Mouse (Mus musculus): Measurements from ENCODE around the gene Slc9a3. TPM values are rescaled to one million over a fixed set of nuclear protein-coding genes. Genes with fewer than 3 reads are reported as not detected.

Gene Slc9a3
- polyA plus RNA-seq, 1 experiment from 2014 or later = not detected

DNA sequence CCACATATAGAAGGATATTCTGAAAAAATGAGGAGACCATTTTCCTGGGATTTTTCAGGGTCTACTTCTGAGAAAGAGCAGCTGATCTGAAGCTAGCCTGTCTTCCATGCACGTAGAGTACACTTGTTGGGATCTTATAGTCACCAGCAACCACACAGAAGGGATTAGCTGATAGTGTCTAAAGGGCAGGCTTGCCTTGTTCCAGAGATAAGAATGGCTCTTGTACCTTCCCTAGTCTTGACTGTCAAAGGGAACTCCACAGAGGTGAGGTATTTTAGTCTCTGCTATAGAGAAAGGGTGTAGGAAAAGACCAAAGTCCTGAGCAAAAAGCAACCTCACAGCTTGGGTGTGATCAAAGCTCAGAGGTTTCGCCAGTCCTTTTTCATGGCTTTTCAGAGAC lies 26.1 kb downstream of the Slc9a3 start:
- ATAC-seq (ENCODE audit: insufficient number of reproducible peaks, insufficient read depth, low FRiP score, low TSS enrichment, low read depth) = no peak
- no peak overlapping the region for H3K4me3 ChIP-seq
- H3K36me3 ChIP-seq = no peaks in the 10 kb centered on the region
- no peak overlapping the region for H3K4me2 ChIP-seq
- no peaks in the 10 kb centered on the region for H3K27me3 ChIP-seq
- 77% methylated on average over 2 of the region's 2 CpGs for WGBS
- H3K4me1 ChIP-seq = no peaks in the 10 kb centered on the region; the same call in 1 of the 2 replicates
- H3K27ac ChIP-seq = no peak overlapping the region
- no peaks in the 10 kb centered on the region for H3K9me3 ChIP-seq
- no peak overlapping the region for H3K9ac ChIP-seq

DNA sequence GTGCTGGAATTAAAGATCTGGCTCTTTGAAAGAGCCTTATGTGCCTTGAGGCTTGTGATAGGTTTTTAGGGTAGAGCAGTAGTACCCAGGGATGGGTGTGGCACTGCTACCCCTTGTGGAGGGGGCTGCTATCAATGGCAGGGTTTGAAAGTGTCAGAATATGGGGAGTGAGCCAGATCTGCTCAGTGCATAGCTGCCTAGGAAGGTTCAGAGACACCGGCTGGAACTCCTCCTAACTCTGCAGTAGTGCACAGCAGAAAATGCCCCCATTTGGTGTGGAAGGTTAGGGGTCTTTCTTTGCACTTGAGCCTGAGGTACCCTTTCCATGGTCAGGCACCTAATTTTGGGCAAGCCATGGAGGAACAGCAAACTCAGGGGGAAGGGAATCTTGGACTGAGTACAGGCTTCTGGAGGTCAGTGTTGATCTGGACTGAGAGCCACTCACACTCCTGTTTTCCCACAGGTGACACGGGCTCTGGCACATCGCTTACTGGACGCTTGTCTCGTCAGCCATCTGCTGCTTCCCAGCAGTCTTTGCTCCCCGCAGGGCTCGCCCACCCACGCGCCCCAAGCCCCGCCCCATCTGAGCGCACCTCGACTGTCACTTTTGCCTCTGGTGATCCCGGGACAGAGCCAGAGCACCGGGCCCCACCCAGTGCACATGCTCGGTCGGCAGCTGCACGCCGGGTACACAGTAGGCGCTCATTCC lies 45.2 kb downstream of the Slc9a3 start:
- peaks cover 11% of the 10 kb centered on the region for H3K4me1 ChIP-seq
- H3K27me3 ChIP-seq = no peaks in the 10 kb centered on the region
- WGBS = 16% methylated on average over 19 of the region's 19 CpGs
- H3K9me3 ChIP-seq = no peaks in the 10 kb centered on the region
- peaks cover 23% of the 10 kb centered on the region for H3K36me3 ChIP-seq
- H3K4me2 ChIP-seq = peak overlapping the region; percentile 82
- no peak overlapping the region for H3K27ac ChIP-seq
- H3K9ac ChIP-seq = peak overlapping the region; percentile 73
- peak overlapping the region; percentile 54 for H3K4me3 ChIP-seq
- 0 out of 2 replicates have a peak, but pooled peaks have one; percentile 27 for ATAC-seq (ENCODE audit: insufficient number of reproducible peaks, insufficient read depth, low FRiP score, low TSS enrichment, low read depth)

DNA sequence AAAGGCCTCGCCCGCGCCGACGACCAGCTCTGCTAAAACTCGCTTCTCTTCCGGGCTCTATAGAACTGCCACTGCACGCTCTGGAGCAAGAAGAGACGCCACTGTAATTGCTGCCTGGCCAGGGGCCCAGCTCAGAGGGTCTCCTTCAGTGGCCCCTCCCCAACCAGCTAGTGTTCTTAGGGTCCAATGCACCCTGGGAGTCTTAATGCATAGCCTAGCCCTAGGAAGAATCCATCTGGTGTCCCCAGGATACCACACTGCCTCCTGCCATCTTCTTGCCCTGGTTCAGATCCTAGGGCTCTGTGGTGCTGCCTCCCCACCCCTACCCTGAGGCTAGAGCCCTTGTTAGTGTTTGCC lies 45.8 kb downstream of the Slc9a3 start:
- Histone ChIP-seq H3K4me3 (peak overlapping the region; percentile 54), H3K4me1 (peaks cover 11% of the 10 kb centered on the region), H3K27ac (no peak overlapping the region), H3K27me3 (no peaks in the 10 kb centered on the region), H3K4me2 (peak overlapping the region; percentile 82), H3K9me3 (no peaks in the 10 kb centered on the region), H3K9ac (peak overlapping the region; percentile 73), H3K36me3 (peaks cover 29% of the 10 kb centered on the region)
- peak; percentile 21; the same call in 1 of the 2 replicates for ATAC-seq (ENCODE audit: insufficient number of reproducible peaks, insufficient read depth, low FRiP score, low TSS enrichment, low read depth)
- WGBS = 10% methylated on average over 9 of the region's 9 CpGs

DNA sequence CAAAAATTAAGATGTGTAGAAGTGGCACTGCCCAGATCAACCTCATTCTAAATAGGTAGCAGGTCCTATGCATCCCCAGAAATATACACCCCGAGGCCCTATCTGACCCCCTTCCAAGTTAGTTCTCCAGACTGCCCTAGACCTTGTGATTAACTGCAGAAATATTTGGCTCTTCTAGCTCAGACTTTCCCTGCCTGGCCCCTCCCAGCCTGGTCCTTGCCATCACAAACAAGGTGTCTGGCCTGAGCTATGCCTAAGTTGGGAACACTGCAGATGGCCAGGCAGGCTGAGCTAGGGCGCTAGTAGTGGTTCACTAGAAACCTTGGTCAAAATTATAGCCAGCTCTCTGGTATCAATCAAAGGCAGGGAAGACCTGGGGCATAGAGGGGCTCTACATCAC lies 46.2 kb downstream of the Slc9a3 start:
- H3K4me3 ChIP-seq = no peak overlapping the region
- no peak for ATAC-seq (ENCODE audit: insufficient number of reproducible peaks, insufficient read depth, low FRiP score, low TSS enrichment, low read depth)
- peak overlapping the region; percentile 73; the same call in 1 of the 2 replicates for H3K9ac ChIP-seq
- no peaks in the 10 kb centered on the region for H3K9me3 ChIP-seq
- 84% methylated on average over 2 of the region's 2 CpGs for WGBS
- H3K36me3 ChIP-seq = peaks cover 33% of the 10 kb centered on the region
- peaks cover 11% of the 10 kb centered on the region for H3K4me1 ChIP-seq
- H3K27ac ChIP-seq = no peak overlapping the region
- H3K27me3 ChIP-seq = no peaks in the 10 kb centered on the region
- peak overlapping the region; percentile 82 for H3K4me2 ChIP-seq

DNA sequence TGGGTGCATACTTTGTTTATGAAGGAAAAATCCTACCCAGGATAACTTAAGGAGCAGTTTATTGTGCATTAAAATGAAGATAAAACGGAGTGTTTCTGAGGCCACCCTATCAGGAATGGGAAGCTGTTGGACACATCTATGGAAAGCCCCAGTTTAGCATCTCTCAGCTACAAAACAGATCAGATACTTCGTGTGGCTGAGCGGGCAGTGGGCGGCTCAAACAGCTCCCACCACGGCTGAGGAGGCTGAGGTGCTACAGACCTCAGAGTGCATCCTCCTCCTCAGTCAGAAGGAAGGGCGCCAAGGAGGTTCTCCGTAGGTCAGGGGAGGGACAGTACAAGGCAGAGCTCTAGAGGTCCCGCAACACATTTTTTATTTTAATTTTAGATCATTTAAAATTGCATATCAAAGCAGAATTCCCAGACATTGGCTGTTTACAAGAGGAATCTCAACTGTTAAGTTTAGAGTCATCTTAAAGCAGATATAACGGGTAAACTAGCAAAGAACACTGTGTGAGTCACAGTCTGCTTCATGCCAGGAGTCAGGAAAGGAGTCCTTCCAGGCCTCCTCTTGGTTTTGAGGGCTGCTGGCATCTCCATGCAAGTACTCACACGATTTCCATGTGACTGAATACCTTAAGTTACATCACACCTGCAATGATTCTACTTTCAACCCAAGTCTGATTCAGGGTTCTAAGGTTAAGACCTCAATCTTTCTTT lies 48.3 kb downstream of the Slc9a3 start:
- WGBS = 89% methylated on average over 10 of the region's 10 CpGs
- Histone ChIP-seq H3K4me3 (no peak overlapping the region), H3K36me3 (peaks cover 54% of the 10 kb centered on the region)

DNA sequence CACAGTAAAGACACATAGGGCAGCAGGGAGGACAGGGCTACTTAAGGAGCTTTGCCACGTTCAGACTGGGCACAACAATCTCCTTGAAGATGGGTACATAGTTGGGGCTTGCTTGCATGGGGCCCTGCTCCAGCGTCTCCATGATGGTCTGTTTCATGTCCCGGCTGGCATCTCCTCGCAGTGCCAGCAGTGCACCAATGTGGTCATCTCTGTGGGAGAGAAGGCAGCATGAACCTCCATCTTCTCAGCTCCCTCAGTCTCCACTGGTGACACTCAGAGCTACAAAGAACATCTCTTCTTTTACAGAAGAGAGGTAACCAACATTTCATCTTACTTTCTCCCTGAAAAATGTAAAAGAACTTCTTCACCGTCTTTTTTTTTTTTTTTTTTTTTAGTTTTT lies 50.8 kb downstream of the Slc9a3 start:
- no peak overlapping the region for H3K4me2 ChIP-seq
- no peak overlapping the region for H3K27ac ChIP-seq
- no peaks in the 10 kb centered on the region for H3K27me3 ChIP-seq
- no peak overlapping the region for H3K9ac ChIP-seq
- no peak for ATAC-seq (ENCODE audit: insufficient number of reproducible peaks, insufficient read depth, low FRiP score, low TSS enrichment, low read depth)
- H3K36me3 ChIP-seq = peaks cover 66% of the 10 kb centered on the region
- H3K4me1 ChIP-seq = 0 out of 2 replicates have a peak, but pooled peaks cover 4% of the 10 kb centered on the region
- H3K4me3 ChIP-seq = no peak overlapping the region
- 92% methylated on average over 5 of the region's 5 CpGs for WGBS
- no peaks in the 10 kb centered on the region for H3K9me3 ChIP-seq

More for the DNA sequence above, 48.3 kb downstream of the Slc9a3 start:
- Histone ChIP-seq H3K9me3 (no peaks in the 10 kb centered on the region), H3K4me2 (no peak overlapping the region), H3K27me3 (no peaks in the 10 kb centered on the region), H3K9ac (no peak overlapping the region), H3K27ac (no peak overlapping the region), H3K4me1 (peaks cover 11% of the 10 kb centered on the region)
- ATAC-seq (ENCODE audit: insufficient number of reproducible peaks, insufficient read depth, low FRiP score, low TSS enrichment, low read depth) = no peak

DNA sequence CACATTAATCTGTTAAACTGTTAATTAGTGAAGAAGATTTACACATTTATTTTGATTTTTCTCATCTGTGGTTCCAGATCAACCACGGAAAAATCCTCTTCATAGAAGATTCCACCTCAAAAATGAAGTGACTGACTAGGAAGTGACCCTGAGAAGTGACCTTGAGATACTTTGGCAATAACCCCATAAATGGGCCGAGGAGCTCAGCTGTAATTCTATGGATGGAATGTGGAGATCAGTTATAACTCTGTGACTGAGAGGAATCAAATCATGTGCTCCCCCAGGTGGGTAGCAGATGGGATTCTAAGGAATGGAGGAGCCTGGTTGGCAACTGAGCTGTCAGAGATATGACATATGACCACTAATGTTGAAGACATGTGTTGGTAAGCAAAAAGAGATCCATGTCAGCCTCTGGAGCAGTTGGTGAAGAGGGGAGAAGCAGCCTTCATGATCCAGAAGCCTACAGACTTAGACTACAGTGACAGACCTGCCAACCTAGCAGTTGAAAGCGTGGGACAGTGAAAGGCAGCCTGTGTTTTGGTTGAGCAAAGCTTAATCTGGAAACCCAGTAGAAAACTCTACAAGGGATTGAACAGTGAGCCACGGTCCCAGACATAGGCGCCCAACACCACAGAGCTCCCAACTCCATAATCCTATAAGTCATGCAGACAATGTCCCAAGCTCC lies 61.9 kb downstream of the Slc9a3 start:
- Histone ChIP-seq H3K4me2 (no peak overlapping the region), H3K4me3 (no peak overlapping the region), H3K36me3 (peaks cover 66% of the 10 kb centered on the region), H3K9ac (no peak overlapping the region), H3K27ac (no peak overlapping the region), H3K9me3 (no peaks in the 10 kb centered on the region), H3K27me3 (no peaks in the 10 kb centered on the region), H3K4me1 (no peaks in the 10 kb centered on the region)
- 89% methylated on average over 5 of the region's 5 CpGs for WGBS
- no peak for ATAC-seq (ENCODE audit: insufficient number of reproducible peaks, insufficient read depth, low FRiP score, low TSS enrichment, low read depth)

DNA sequence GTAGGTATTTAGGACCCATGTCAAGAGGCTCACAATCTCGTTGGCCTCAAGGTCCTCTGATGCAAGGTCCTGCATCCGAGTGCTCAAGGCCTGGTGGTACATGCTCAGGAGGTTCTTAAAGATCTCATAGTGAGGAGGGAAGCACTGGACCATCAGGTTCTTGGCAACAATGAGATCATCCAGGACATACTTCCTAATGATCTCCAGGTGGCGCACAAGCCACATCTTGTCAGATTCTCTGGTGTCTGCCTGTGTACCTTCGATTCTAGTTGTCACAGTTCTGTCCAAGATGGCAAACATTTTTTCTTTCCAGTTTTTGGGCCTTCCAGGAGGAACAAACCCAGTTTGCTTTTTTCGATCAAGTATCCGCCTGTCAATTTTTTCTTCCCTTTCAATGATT lies 71.4 kb downstream of the Slc9a3 start:
- ATAC-seq (ENCODE audit: insufficient number of reproducible peaks, insufficient read depth, low FRiP score, low TSS enrichment, low read depth) = no peak
- H3K27ac ChIP-seq = no peak overlapping the region
- H3K4me3 ChIP-seq = no peak overlapping the region
- no peak overlapping the region for H3K9ac ChIP-seq
- no peaks in the 10 kb centered on the region for H3K4me1 ChIP-seq
- H3K27me3 ChIP-seq = no peaks in the 10 kb centered on the region
- 82% methylated on average over 6 of the region's 6 CpGs for WGBS
- H3K9me3 ChIP-seq = no peaks in the 10 kb centered on the region
- no peak overlapping the region for H3K4me2 ChIP-seq
- H3K36me3 ChIP-seq = peaks cover 67% of the 10 kb centered on the region

DNA sequence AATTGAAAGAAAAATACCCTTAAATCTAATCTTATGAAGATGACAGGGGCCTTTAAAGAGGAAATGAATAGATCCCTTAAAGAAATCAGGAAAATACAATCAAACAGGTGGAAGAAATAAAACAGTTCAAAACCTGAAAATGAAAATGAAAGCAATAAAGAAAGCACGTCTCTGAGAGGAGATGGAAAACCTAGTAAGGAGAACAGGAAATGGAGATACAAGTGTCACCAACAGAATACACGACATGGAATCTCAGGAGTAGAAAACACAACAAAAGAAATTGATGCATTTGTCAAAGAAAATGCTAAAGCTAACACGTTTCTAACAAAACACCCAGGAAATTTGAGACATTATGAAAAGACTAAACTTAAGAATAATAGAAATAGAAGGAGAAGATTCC lies 75.2 kb downstream of the Slc9a3 start:
- no peaks in the 10 kb centered on the region for H3K9me3 ChIP-seq
- no peaks in the 10 kb centered on the region for H3K27me3 ChIP-seq
- no peaks in the 10 kb centered on the region for H3K4me1 ChIP-seq
- H3K9ac ChIP-seq = no peak overlapping the region
- H3K4me2 ChIP-seq = no peak overlapping the region
- 81% methylated on average over 3 of the region's 3 CpGs for WGBS
- no peak overlapping the region for H3K27ac ChIP-seq
- peaks cover 49% of the 10 kb centered on the region for H3K36me3 ChIP-seq
- no peak overlapping the region for H3K4me3 ChIP-seq
- ATAC-seq (ENCODE audit: insufficient number of reproducible peaks, insufficient read depth, low FRiP score, low TSS enrichment, low read depth) = no peak

DNA sequence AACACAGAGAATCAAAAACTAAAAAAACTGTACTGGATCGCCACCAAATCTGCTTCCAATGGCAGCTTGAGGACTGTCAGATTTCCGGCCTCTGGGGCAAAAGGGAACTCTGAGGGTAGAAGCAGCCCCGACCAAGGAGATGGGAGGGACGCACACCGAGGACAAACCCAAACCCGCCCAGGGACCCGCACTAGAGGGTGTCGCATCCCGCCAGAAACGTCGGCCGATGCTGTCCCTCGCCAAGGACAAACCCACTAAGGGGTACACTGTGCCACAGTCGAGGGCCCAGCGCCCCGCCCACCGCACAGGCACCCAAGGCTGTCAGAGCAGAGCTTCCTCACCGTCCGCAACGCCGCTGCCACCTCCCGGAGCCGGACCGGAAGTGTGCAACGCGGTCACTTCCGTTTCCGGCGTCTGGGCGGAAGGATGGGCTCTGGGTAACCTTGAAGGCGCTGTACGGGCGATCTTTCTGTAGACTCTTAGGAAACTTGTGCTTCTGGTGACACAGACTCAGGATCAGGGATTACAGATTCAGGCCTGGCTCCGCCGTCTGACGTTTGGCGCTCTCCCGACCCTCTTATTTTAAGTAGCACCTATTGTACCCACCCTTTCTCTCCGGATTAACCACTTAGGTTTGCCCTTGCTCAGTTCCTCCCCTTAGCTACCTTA lies 87.2 kb downstream of the Slc9a3 start, which contains the start of gene Exoc3:
TSS of gene Exoc3 (minus strand) at position 416 of the 669 bp plus-strand sequence.
- peak within 1 kb of the TSS; percentile 89 for H3K27ac ChIP-seq
- H3K9me3 ChIP-seq = no peaks in the 10 kb centered on the region
- H3K4me1 ChIP-seq = peaks cover 21% of the 10 kb centered on the region
- peak; percentile 88 for ATAC-seq (ENCODE audit: insufficient number of reproducible peaks, insufficient read depth, low FRiP score, low TSS enrichment, low read depth)
- peaks cover 16% of the 10 kb centered on the region for H3K36me3 ChIP-seq
- under 1% methylated on average over 39 of the region's 39 CpGs for WGBS
- peak within 1 kb of the TSS; percentile 88 for H3K9ac ChIP-seq
- peak within 1 kb of the TSS; percentile 86 for H3K4me2 ChIP-seq
- H3K4me3 ChIP-seq = peak within 1 kb of the TSS; percentile 80
- peaks cover 1% of the 10 kb centered on the region; the same call in 1 of the 2 replicates for H3K27me3 ChIP-seq

DNA sequence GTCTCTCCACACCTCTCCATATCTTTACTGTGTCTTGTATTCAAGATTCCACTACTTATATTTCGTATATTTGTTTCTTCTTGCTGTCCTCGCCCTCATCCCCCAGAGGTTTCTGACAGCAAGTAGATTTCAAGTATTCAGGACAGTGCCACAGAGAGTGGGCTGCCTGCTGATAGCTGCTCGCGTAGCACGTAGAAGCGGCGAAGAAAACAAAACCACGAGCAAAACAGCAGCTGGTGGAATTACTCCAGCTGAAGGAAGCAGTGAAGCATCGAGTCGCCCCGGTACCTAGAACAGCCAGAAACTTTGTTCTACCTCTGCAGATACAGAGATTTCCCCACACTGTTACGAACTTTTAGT lies 87.7 kb downstream of the Slc9a3 start:
- 22% methylated on average over 12 of the region's 12 CpGs for WGBS
- peak overlapping the region; percentile 89 for H3K27ac ChIP-seq

More for the DNA sequence above, 87.7 kb downstream of the Slc9a3 start:
- peak overlapping the region; percentile 80 for H3K4me3 ChIP-seq
- H3K27me3 ChIP-seq = peaks cover 6% of the 10 kb centered on the region; the same call in 1 of the 2 replicates
- H3K9ac ChIP-seq = peak overlapping the region; percentile 88
- ATAC-seq (ENCODE audit: insufficient number of reproducible peaks, insufficient read depth, low FRiP score, low TSS enrichment, low read depth) = no peak; the same call in 1 of the 2 replicates
- peak overlapping the region; percentile 86 for H3K4me2 ChIP-seq
- peaks cover 21% of the 10 kb centered on the region for H3K4me1 ChIP-seq
- peaks cover 10% of the 10 kb centered on the region for H3K36me3 ChIP-seq
- H3K9me3 ChIP-seq = no peaks in the 10 kb centered on the region
